Mouse (Mus musculus): ENCODE measurements around the gene Ncor1. TPM values are rescaled to one million over a fixed set of nuclear protein-coding genes. Genes with fewer than 3 reads are reported as not detected.

Gene Ncor1
- polyA plus RNA-seq (2015; fragmentation: Nextera tagmentation; extraction: Ambion mirVana) = 81.6 and 119 TPM in 2 replicates

DNA sequence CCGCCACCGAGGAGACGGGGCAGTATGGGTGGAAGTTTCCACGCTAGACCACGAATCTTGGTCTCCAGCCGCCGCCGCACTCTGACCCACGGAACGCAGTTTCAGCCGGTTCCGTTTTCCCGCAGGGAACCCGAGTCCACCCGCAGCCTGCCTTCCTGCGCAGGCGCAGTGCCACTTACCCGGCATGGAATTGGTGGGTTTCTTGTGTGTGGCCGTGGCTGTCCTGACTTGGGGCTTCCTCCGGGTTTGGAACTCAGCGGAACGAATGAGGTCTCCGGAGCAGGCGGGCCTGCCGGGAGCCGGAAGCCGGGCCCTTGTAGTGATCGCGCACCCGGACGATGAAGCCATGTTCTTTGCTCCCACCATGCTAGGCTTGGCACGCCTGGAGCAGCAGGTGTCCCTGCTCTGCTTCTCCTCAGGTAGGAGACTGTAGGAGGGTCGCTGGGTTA lies at the start of gene Ncor1, which contains the start of gene Pigl:
Gene Ncor1, minus strand, starts transcription at position 266 of the 449 bp plus-strand sequence.
Gene Pigl, plus strand, starts transcription at position 185 of the 449 bp plus-strand sequence.

GRCm38 (mm10) chr11:62280675-62281600 lies 177.4 kb downstream of the Ncor1 start, which contains the start of the genes Zswim7 and Ttc19:
Gene Zswim7 (minus strand): TSS chr11:62281375.
Gene Ttc19 (plus strand): TSS chr11:62281473.

Other genes starting within 250 kb of the Ncor1 start
- 2.4 and 4.2 TPM in 2 replicates for gene Adora2b, start 209.6 kb downstream of the Ncor1 start, polyA plus RNA-seq (2015; fragmentation: Nextera tagmentation; extraction: Ambion mirVana)
- gene Zswim7, start 177.2 kb downstream of the Ncor1 start, polyA plus RNA-seq (2015; fragmentation: Nextera tagmentation; extraction: Ambion mirVana) = 68.3 and 75.3 TPM in 2 replicates
- gene Ttc19, start 177.1 kb downstream of the Ncor1 start, polyA plus RNA-seq (2015; fragmentation: Nextera tagmentation; extraction: Ambion mirVana) = 19.0 and 21.5 TPM in 2 replicates
- gene Pigl, start 81 bp downstream of the Ncor1 start, polyA plus RNA-seq (2015; fragmentation: Nextera tagmentation; extraction: Ambion mirVana) = 4.5 and 7.2 TPM in 2 replicates
- gene Cenpv, start 80.7 kb upstream of the Ncor1 start, polyA plus RNA-seq (2015; fragmentation: Nextera tagmentation; extraction: Ambion mirVana) = 34.5 and 40.8 TPM in 2 replicates
- gene Ubb, start 92.6 kb upstream of the Ncor1 start, polyA plus RNA-seq (2015; fragmentation: Nextera tagmentation; extraction: Ambion mirVana) = 3,210 and 3,227 TPM in 2 replicates
- gene Trpv2, start 115.9 kb upstream of the Ncor1 start, polyA plus RNA-seq (2015; fragmentation: Nextera tagmentation; extraction: Ambion mirVana) = 4.6 and 7.4 TPM in 2 replicates
- 21.6 and 33.8 TPM in 2 replicates for gene Lrrc75a, start 190.0 kb upstream of the Ncor1 start, polyA plus RNA-seq (2015; fragmentation: Nextera tagmentation; extraction: Ambion mirVana)
- 52.9 and 78.6 TPM in 2 replicates for gene Mmgt2, start 190.1 kb upstream of the Ncor1 start, polyA plus RNA-seq (2015; fragmentation: Nextera tagmentation; extraction: Ambion mirVana)

All from adrenal gland, postnatal 0 days (tissue).